Mouse (Mus musculus) myocyte (in vitro differentiated cells): ENCODE data around the gene Plxnb2. TPM values are rescaled to one million over a fixed set of nuclear protein-coding genes. Genes with fewer than 3 reads are reported as not detected.

Source experiments
- H3K27me3 ChIP-seq: one replicate; pipeline ENCODE4 v1.6.1; 2011; ENCODE audit not compliant: control insufficient read depth, insufficient read depth, insufficient read length
- H3K36me3 ChIP-seq: one replicate; pipeline ENCODE4 v1.6.1; 2011; ENCODE audit not compliant: control insufficient read depth, insufficient read depth
- H3K4me2 ChIP-seq: one replicate; pipeline ENCODE4 v1.6.1; 2011; ENCODE audit warnings: low read depth, control low read depth
- H3K4me3 ChIP-seq: one replicate; pipeline ENCODE4 v1.5.1; 2011; ENCODE audit warnings: mild to moderate bottlenecking, control low read depth, moderate library complexity
- H3K79me2 ChIP-seq: one replicate; pipeline ENCODE4 v1.6.1; 2011; ENCODE audit not compliant: control insufficient read depth, insufficient read depth
- H3ac ChIP-seq: one replicate; pipeline ENCODE4 v1.6.1; 2011; ENCODE audit not compliant: control insufficient read depth, insufficient read length
- CEBPB ChIP-seq: IDR thresholded peaks from 2 replicates; pipeline ENCODE4 v1.6.1; 2011; ENCODE audit warnings: mild to moderate bottlenecking, moderate library complexity; ENCODE audit not compliant: poor library complexity, insufficient read depth, severe bottlenecking
- E2F4 ChIP-seq: IDR thresholded peaks from one replicate; pipeline ENCODE4 v1.6.1; 2011; ENCODE audit warnings: mild to moderate bottlenecking, control low read depth, moderate library complexity; ENCODE audit not compliant: insufficient read depth
- MAX ChIP-seq: IDR thresholded peaks from one replicate; pipeline ENCODE4 v1.6.1; 2011; ENCODE audit warnings: low read depth, mild to moderate bottlenecking, control low read depth
- MYOD1 ChIP-seq, 3 experiments: IDR thresholded peaks; one replicate each; pipeline ENCODE4 v1.6.1; 2011; ENCODE audit warnings: control low read depth in 2 of 3, low read depth in 2 of 3, mild to moderate bottlenecking in 2 of 3, moderate library complexity in 1 of 3; ENCODE audit not compliant: insufficient read length in 2 of 3, control insufficient read depth in 1 of 3
- MYOG ChIP-seq, 3 experiments: IDR thresholded peaks; one replicate each; pipeline ENCODE4 v1.6.1; 2011; ENCODE audit warnings: control low read depth in 2 of 3, low read depth in 2 of 3, mild to moderate bottlenecking in 2 of 3; ENCODE audit not compliant: insufficient read length in 2 of 3, control insufficient read depth in 1 of 3, insufficient read depth in 1 of 3
- POLR2A ChIP-seq: IDR thresholded peaks from one replicate; pipeline ENCODE4 v1.6.1; 2011; ENCODE audit warnings: low read depth, mild to moderate bottlenecking, control low read depth, moderate library complexity; ENCODE audit not compliant: insufficient read length
- POLR2AphosphoS2 ChIP-seq: IDR thresholded peaks from one replicate; pipeline ENCODE4 v1.6.1; 2011; ENCODE audit warnings: low read depth, control low read depth; ENCODE audit not compliant: insufficient read length
- REST ChIP-seq: IDR thresholded peaks from one replicate; pipeline ENCODE4 v1.6.1; 2011; ENCODE audit warnings: mild to moderate bottlenecking, control low read depth, moderate library complexity; ENCODE audit not compliant: insufficient read depth, insufficient read length
- SRF ChIP-seq: IDR thresholded peaks from one replicate; pipeline ENCODE4 v1.6.1; 2011; ENCODE audit warnings: low read depth; ENCODE audit not compliant: control insufficient read depth, insufficient read length
- TCF12 ChIP-seq: IDR thresholded peaks from one replicate; pipeline ENCODE4 v1.6.1; 2011; ENCODE audit warnings: mild to moderate bottlenecking, control low read depth; ENCODE audit not compliant: poor library complexity, insufficient read depth, severe bottlenecking
- TCF3 ChIP-seq: IDR thresholded peaks from one replicate; pipeline ENCODE4 v1.6.1; 2011; ENCODE audit warnings: low read depth, control low read depth; ENCODE audit not compliant: insufficient read length
- USF1 ChIP-seq: IDR thresholded peaks from one replicate; pipeline ENCODE4 v1.6.1; 2011; ENCODE audit warnings: low read depth, mild to moderate bottlenecking, control low read depth, moderate library complexity
- polyA plus RNA-seq: library from polyadenylated mRNA; unstranded; fragments of >200 nt; fragmentation: generic; extraction: Trizol; gene quantifications from one replicate; pipeline ENCODE4 v1.2.1, GENCODE M21; 2012; ENCODE audit warnings: missing spikeins

The Plxnb2 gene
- polyA plus RNA-seq, 1 experiment = 278 TPM

GRCm38 (mm10) chr15:89128382-89129350 lies 51.9 kb downstream of the Plxnb2 start, which contains the start of gene Hdac10:
Hdac10 (minus strand) TSS chr15:89128700.
- no peak for TF ChIP-seq E2F4
- no peak for TF ChIP-seq SRF
- TF ChIP-seq REST = no peak
- TF ChIP-seq MYOG (IDR thresholded peaks at IDR 0.05; ENCODE audit: control insufficient read depth in 1 of 3, insufficient read depth in 1 of 3, insufficient read length in 2 of 3, low read depth in 2 of 3) = no peak
- no peak for TF ChIP-seq USF1
- peak; percentile 64 for TF ChIP-seq POLR2A
- TF ChIP-seq CEBPB = no peak
- TF ChIP-seq TCF3 = no peak
- peak; percentile 9 for TF ChIP-seq POLR2AphosphoS2
- TF ChIP-seq MYOD1 (IDR thresholded peaks at IDR 0.05; ENCODE audit: control insufficient read depth in 1 of 3, insufficient read length in 2 of 3, low read depth in 2 of 3) = peak in 1 of 3 experiments; percentile 38
- no peak for TF ChIP-seq MAX
- no peak for TF ChIP-seq TCF12
- no peaks in the 10 kb centered on the region for H3K27me3 ChIP-seq

GRCm38 (mm10) chr15:89127364-89127940 lies 53.1 kb downstream of the Plxnb2 start:
- peaks cover 3% of the 10 kb centered on the region for H3K79me2 ChIP-seq
- no peaks in the 10 kb centered on the region for H3K27me3 ChIP-seq
- peaks cover 5% of the 10 kb centered on the region for H3K36me3 ChIP-seq
- H3K4me2 ChIP-seq = peak overlapping the region; percentile 97
- peak overlapping the region; percentile 42 for H3K4me3 ChIP-seq
- TF ChIP-seq POLR2AphosphoS2 (no peak), REST (no peak), MAX (no peak), POLR2A (no peak), TCF12 (no peak), SRF (no peak)
- H3ac ChIP-seq = peak overlapping the region; percentile 8

More at GRCm38 (mm10) chr15:89128382-89129350, 51.9 kb downstream of the Plxnb2 start, which contains the start of gene Hdac10:
- Histone ChIP-seq H3K79me2 (no peaks in the 10 kb centered on the region), H3K4me2 (peak within 1 kb of the TSS; percentile 97), H3K4me3 (peak within 1 kb of the TSS; percentile 42), H3ac (peak within 1 kb of the TSS; percentile 8), H3K36me3 (peaks cover 5% of the 10 kb centered on the region)

- no peak overlapping the region for H3ac ChIP-seq
- H3K36me3 ChIP-seq = peaks cover 5% of the 10 kb centered on the region
- H3K4me3 ChIP-seq = no peak overlapping the region
- H3K79me2 ChIP-seq = peaks cover 12% of the 10 kb centered on the region
- H3K27me3 ChIP-seq = no peaks in the 10 kb centered on the region
- H3K4me2 ChIP-seq = no peak overlapping the region
- TF ChIP-seq MYOG (IDR thresholded peaks at IDR 0.05; ENCODE audit: control insufficient read depth in 1 of 3, insufficient read depth in 1 of 3, insufficient read length in 2 of 3, low read depth in 2 of 3) (no peak), USF1 (no peak), CEBPB (no peak), E2F4 (no peak), POLR2AphosphoS2 (no peak), MYOD1 (IDR thresholded peaks at IDR 0.05; ENCODE audit: control insufficient read depth in 1 of 3, insufficient read length in 2 of 3, low read depth in 2 of 3) (no peak), REST (no peak), POLR2A (no peak)
Measured at GRCm38 (mm10) chr15:89126622-89127021, 54.0 kb downstream of the Plxnb2 start.

- Histone ChIP-seq H3K36me3 (peaks cover 9% of the 10 kb centered on the region), H3K4me2 (no peak overlapping the region), H3K27me3 (no peaks in the 10 kb centered on the region), H3ac (no peak overlapping the region), H3K4me3 (no peak overlapping the region), H3K79me2 (peaks cover 24% of the 10 kb centered on the region)
- TF ChIP-seq E2F4 (no peak), MYOG (IDR thresholded peaks at IDR 0.05; ENCODE audit: control insufficient read depth in 1 of 3, insufficient read depth in 1 of 3, insufficient read length in 2 of 3, low read depth in 2 of 3) (no peak), POLR2AphosphoS2 (no peak), USF1 (no peak), TCF12 (no peak), MAX (no peak), MYOD1 (IDR thresholded peaks at IDR 0.05; ENCODE audit: control insufficient read depth in 1 of 3, insufficient read length in 2 of 3, low read depth in 2 of 3) (no peak), TCF3 (no peak), CEBPB (no peak), REST (no peak), SRF (no peak), POLR2A (no peak)
Measured at GRCm38 (mm10) chr15:89125351-89125750, 55.2 kb downstream of the Plxnb2 start.
